Mouse (Mus musculus) midbrain, embryonic 15.5 days (tissue): ENCODE data around the gene Nab2. TPM values are rescaled to one million over a fixed set of nuclear protein-coding genes. Genes with fewer than 3 reads are reported as not detected.
"Not testable (repeated sequence)": the region's sequence is repeated elsewhere in the genome, so short reads cannot be mapped to it uniquely, and the experiment has no call there.

ENCODE experiments used
- ATAC-seq: fragments of 200-750 bp; cut with Nextera tagmentation; replicated peaks from 2 replicates; pipeline ENCODE4 v1.8.0; 2017; ENCODE audit warnings: moderate TSS enrichment
- H3K27ac ChIP-seq: fragments of 300-500 bp; sonication (generic); 2 replicates; pipeline ENCODE4 v1.5.1; 2015; ENCODE audit warnings: mild to moderate bottlenecking, inconsistent platforms
- H3K27me3 ChIP-seq: fragments of 300-500 bp; sonication (generic); replicated peaks from 2 replicates; pipeline ENCODE4 v1.6.1; 2015; ENCODE audit warnings: inconsistent platforms
- H3K36me3 ChIP-seq: fragments of 300-500 bp; sonication (generic); replicated peaks from 2 replicates; pipeline ENCODE4 v1.6.1; 2015; ENCODE audit warnings: inconsistent platforms
- H3K4me1 ChIP-seq: fragments of 300-500 bp; sonication (generic); 2 replicates; pipeline ENCODE4 v1.6.1; 2015; ENCODE audit warnings: inconsistent platforms
- H3K4me2 ChIP-seq: fragments of 300-500 bp; sonication (generic); 2 replicates; pipeline ENCODE4 v1.6.1; 2015; ENCODE audit warnings: inconsistent platforms, mild to moderate bottlenecking, moderate library complexity
- H3K4me3 ChIP-seq: fragments of 300-500 bp; sonication (generic); 2 replicates; pipeline ENCODE4 v1.5.1; 2015; ENCODE audit warnings: mild to moderate bottlenecking, inconsistent platforms
- H3K9ac ChIP-seq: fragments of 300-500 bp; sonication (generic); 2 replicates; pipeline ENCODE4 v1.6.1; 2015; ENCODE audit warnings: mild to moderate bottlenecking, inconsistent platforms
- H3K9me3 ChIP-seq: fragments of 300-500 bp; sonication (generic); 2 replicates; pipeline ENCODE4 v1.6.1; 2016; ENCODE audit warnings: inconsistent platforms
- WGBS: fragments of 180-500 bp; shearing (Covaris S2); methylation state at CpG from one replicate; pipeline ENCODE4 v1.1.7; 2015; ENCODE audit warnings: mixed read lengths; 5-methylcytosine and 5-hydroxymethylcytosine counted together
- polyA plus RNA-seq: library from polyadenylated mRNA; unstranded; fragments of >200 nt; fragmentation: Nextera tagmentation; extraction: Ambion mirVana; gene quantifications from 2 replicates; pipeline ENCODE4 v1.2.1, GENCODE M21; 2015

The Nab2 gene
- polyA plus RNA-seq, 1 experiment from 2014 or later: 1.9 TPM

DNA sequence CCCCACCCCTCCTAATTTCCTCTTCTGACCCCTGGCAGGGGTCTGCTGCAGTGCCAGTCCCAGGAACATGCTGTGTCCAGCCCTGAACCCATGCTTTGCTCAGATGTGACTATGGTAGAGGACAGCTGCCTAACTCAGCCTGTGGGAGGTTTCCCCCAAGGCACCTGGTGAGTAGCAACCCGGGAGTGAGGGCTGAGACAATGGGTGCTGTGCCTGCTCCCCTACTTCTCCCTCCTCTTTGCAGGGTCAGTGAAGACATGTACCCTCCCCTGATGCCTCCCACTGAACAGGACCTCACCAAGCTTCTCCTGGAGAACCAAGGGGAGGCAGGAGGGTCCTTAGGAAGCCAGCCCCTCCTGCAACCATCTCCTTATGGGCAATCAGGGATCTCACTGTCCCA lies 8.8 kb downstream of the Nab2 start:
- Histone ChIP-seq H3K9ac (no peak overlapping the region), H3K4me2 (no peak overlapping the region), H3K4me3 (no peak overlapping the region), H3K36me3 (no peaks in the 10 kb centered on the region), H3K27me3 (peaks cover 45% of the 10 kb centered on the region), H3K9me3 (no peaks in the 10 kb centered on the region), H3K27ac (no peak overlapping the region), H3K4me1 (peaks cover 16% of the 10 kb centered on the region)
- WGBS: 45% methylated on average over 1 of the region's 1 CpGs
- no peak for ATAC-seq

DNA sequence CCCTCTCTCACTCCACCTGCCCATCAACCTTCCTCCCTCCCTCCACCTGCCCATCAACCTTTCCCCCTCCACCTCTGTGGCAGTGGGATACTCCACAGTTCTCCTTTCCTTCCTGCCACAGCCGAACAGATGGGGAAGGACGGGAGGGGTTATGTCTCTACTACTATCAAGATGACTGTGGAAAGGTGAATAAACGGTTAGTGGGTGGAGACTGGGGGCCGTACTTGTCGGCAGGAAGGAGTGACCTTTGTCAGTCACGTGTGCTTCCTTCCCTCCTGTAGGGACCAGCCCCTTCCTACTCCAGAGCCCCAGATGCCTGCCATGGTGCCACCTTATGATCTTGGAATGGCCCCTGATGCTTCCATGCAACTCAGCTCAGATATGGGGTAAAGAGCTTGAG lies 10.3 kb downstream of the Nab2 start:
- Histone ChIP-seq H3K9me3 (no peaks in the 10 kb centered on the region), H3K27me3 (peaks cover 30% of the 10 kb centered on the region), H3K27ac (no peak overlapping the region), H3K36me3 (no peaks in the 10 kb centered on the region), H3K4me3 (no peak overlapping the region), H3K4me1 (peaks cover 16% of the 10 kb centered on the region), H3K4me2 (no peak overlapping the region), H3K9ac (no peak overlapping the region)
- no peak for ATAC-seq
- 20% methylated on average over 6 of the region's 6 CpGs for WGBS

DNA sequence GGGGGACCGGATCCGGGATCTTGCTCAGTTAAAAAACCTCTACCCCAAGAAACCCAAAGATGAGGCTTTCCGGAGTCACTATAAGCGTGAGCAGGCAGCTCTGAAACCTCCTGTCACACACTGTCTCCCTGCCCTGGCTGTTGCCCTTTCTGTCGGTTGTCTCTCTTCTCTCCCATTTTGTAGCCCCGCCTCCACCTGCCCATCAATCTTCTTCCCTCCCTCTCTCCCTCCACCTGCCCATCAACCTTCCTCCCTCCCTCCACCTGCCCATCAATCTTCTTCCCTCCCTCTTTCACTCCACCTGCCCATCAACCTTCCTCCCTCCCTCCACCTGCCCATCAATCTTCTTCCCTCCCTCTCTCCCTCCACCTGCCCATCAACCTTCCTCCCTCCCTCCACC lies 10.8 kb downstream of the Nab2 start:
- H3K4me1 ChIP-seq: peaks cover 12% of the 10 kb centered on the region
- not testable (repeated sequence) for H3K4me2 ChIP-seq, H3K4me3 ChIP-seq, ATAC-seq, H3K9me3 ChIP-seq, H3K9ac ChIP-seq, H3K27ac ChIP-seq, H3K36me3 ChIP-seq
- WGBS: 50% methylated on average over 6 of the region's 6 CpGs
- H3K27me3 ChIP-seq: peaks cover 26% of the 10 kb centered on the region

DNA sequence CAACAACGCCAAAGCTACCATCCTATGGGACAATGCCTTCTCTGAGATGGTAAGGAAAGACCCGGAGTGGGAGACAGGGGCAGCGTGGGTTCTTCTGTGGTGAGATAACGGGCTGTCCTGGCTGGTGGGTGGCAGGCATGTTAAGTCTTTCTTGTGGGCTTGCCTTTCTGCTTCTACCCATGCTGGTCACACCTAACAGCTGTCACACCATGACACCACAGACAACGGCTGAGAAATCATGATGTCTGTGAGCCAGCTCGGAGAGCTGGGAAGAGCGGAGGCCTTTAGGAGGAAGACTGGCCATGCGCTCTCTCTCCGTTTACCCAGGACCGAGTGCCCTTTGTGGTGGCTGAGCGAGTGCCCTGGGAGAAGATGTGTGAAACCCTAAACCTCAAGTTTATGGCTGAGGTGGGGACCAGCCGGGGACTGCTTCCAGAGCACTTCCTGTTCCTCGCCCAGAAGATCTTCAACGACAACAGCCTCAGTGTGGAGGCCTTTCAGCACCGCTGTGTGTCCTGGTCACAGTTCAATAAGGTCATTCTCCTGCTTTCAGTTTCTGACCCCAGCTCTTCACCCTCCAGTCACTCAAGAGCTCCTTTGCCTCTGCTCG lies 13.3 kb downstream of the Nab2 start:
- no peak overlapping the region for H3K9ac ChIP-seq
- no peak overlapping the region for H3K27ac ChIP-seq
- no peaks in the 10 kb centered on the region for H3K36me3 ChIP-seq
- no peaks in the 10 kb centered on the region for H3K4me1 ChIP-seq
- no peak overlapping the region for H3K4me2 ChIP-seq
- peaks cover 1% of the 10 kb centered on the region; the same call in 1 of the 2 replicates for H3K27me3 ChIP-seq
- 80% methylated on average over 16 of the region's 16 CpGs for WGBS
- H3K4me3 ChIP-seq: no peak overlapping the region
- ATAC-seq: no peak
- no peaks in the 10 kb centered on the region for H3K9me3 ChIP-seq

DNA sequence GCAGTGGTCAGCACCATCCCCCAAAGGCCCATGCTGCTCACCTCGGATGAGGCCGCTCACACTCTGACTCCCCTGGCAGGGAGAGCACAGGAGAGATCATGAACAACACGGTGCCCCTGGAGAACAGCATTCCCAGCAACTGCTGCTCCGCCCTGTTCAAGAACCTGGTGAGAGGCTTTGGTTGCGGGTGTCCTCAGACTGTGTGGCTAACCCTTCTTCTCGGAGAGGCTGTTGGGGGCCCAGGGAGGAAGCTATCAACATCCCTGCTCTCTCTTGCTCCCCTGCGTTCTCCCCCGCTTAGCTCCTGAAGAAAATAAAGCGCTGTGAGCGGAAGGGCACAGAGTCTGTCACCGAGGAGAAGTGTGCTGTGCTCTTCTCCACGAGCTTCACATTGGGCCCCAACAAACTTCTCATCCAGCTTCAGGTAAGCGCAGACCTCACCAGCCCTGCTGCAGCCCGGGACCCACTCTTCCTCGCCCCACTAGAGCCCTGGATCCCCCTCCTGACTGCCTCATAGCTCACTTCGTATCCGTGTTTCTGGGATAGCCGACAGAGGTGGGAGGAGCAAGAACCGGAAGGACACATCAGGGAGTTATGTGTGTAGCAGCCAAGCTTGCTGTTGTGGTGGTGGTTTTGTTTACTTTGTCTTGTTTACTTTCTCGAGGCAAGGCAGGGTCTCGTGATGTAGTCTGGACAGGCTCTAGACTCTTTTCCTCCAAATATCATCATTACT lies 15.3 kb downstream of the Nab2 start:
- Histone ChIP-seq H3K36me3 (no peaks in the 10 kb centered on the region), H3K4me2 (no peak overlapping the region), H3K27me3 (no peaks in the 10 kb centered on the region), H3K27ac (no peak overlapping the region), H3K4me3 (peak overlapping the region; percentile 10; the same call in 1 of the 2 replicates), H3K9me3 (no peaks in the 10 kb centered on the region), H3K9ac (no peak overlapping the region), H3K4me1 (no peaks in the 10 kb centered on the region)
- no peak for ATAC-seq
- 52% methylated on average over 21 of the region's 21 CpGs for WGBS

DNA sequence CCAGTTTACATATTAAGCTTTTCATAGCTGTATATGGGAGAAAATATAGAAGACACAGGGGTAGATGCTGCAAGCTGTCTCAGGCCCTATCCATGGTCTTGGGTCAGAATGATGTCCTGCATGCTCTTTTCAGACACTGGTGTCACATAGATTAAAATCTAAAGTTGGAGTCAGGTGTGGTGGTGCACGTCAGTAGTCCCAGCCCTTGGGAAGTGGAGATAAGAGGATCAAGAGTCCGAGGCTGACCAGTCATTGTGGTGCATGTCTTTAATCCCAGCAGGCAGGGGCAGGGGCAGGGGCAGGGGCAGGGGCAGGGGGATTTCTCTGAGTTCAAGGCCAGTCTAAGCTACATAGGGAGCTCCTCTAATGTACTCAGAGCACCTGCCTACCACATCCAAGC lies 22.6 kb downstream of the Nab2 start:
- no peaks in the 10 kb centered on the region for H3K9me3 ChIP-seq
- no peak overlapping the region for H3K4me3 ChIP-seq
- no peaks in the 10 kb centered on the region for H3K36me3 ChIP-seq
- H3K27ac ChIP-seq: no peak overlapping the region
- peaks cover 28% of the 10 kb centered on the region for H3K27me3 ChIP-seq
- WGBS: 28% methylated on average over 2 of the region's 2 CpGs
- ATAC-seq: no peak
- H3K4me2 ChIP-seq: no peak overlapping the region
- H3K4me1 ChIP-seq: peaks cover 20% of the 10 kb centered on the region
- no peak overlapping the region for H3K9ac ChIP-seq

DNA sequence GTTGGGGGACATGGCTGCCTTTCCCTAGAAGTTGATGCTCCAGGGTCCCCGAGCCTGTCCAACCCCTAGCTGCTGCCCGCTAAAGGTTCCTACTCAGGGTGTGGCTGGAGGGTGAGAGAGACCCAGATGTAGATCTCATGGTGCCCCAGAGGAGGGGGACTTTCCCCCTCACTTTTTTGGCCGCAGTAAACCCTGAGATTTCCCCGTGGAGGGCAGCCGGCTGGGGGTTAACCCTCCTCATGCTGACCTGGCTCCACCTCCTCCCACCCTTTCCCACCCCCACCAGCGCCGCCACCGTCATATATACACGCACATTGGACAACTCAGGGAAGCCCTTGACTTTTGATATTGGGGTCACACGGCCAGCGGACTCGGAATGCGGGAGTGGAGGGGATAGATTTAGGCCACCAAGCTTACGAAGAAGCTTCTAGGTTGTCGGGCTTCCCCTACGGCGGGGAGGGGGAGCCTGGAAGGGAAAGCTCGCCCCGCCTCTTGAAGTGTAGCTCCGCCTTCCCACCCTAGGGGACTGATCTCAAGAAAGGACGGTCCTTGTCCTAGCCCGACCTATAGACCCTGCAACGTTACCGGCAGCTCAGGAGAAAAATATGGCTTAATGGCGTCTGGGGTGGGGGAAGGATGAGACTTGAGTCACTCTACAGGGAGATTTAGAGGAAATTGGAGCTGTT lies 24.7 kb downstream of the Nab2 start:
- 2% methylated on average over 25 of the region's 25 CpGs for WGBS

DNA sequence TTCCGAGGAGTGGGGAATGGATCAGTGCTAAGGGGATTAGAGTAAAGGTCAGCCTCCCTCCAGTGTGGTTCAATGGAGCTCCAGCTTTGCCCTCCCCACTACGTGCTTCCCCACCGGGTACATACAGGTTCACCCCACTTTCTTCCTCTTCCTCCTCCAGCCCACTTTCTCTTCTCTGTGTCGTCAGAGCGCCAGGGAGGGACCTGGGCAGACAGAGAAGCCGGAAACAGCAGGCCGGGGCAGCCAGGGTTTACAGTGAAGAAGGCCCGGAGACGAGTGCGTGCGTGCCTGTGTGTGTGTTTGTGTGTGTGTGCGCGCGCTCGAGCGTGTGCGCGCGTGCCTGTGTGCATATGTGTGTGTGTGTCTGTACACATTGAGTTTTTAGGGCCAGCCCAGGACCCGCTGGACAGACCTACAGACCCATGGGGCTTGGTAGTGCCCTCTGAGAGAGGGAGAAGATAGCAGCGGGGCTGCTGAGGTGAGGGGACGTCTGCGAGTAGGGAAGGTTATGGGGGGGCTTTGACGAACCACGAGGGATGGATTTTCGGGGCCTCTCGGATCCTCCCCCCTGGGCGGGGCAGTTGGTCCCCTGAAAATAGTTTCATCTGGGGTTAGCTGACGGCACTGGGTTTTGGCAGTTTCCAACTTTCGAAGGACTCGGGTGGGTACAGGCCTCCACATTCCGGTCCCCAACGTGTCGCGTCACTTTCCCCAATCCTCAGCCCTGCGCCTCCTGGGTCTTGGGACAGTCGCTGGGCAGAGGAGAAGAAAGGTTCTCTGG lies 25.4 kb downstream of the Nab2 start, which contains the start of gene Stat6:
TSS of gene Stat6 (plus strand) at position 215 of the 781 bp plus-strand sequence.
- Histone ChIP-seq H3K27ac (0 out of 2 replicates have a peak within 1 kb of the TSS, but pooled peaks have one; percentile 38), H3K4me1 (peaks cover 20% of the 10 kb centered on the region)
- 6% methylated on average over 37 of the region's 37 CpGs for WGBS

More for the DNA sequence above, 24.7 kb downstream of the Nab2 start:
- Histone ChIP-seq H3K4me3 (peak overlapping the region; percentile 32), H3K4me2 (peak overlapping the region; percentile 50), H3K36me3 (no peaks in the 10 kb centered on the region), H3K9me3 (no peaks in the 10 kb centered on the region), H3K27ac (no peak overlapping the region), H3K4me1 (peaks cover 20% of the 10 kb centered on the region), H3K27me3 (peaks cover 28% of the 10 kb centered on the region), H3K9ac (peak overlapping the region; percentile 12; the same call in 1 of the 2 replicates)
- 0 out of 2 replicates have a peak, but pooled peaks have one; percentile 30 for ATAC-seq

DNA sequence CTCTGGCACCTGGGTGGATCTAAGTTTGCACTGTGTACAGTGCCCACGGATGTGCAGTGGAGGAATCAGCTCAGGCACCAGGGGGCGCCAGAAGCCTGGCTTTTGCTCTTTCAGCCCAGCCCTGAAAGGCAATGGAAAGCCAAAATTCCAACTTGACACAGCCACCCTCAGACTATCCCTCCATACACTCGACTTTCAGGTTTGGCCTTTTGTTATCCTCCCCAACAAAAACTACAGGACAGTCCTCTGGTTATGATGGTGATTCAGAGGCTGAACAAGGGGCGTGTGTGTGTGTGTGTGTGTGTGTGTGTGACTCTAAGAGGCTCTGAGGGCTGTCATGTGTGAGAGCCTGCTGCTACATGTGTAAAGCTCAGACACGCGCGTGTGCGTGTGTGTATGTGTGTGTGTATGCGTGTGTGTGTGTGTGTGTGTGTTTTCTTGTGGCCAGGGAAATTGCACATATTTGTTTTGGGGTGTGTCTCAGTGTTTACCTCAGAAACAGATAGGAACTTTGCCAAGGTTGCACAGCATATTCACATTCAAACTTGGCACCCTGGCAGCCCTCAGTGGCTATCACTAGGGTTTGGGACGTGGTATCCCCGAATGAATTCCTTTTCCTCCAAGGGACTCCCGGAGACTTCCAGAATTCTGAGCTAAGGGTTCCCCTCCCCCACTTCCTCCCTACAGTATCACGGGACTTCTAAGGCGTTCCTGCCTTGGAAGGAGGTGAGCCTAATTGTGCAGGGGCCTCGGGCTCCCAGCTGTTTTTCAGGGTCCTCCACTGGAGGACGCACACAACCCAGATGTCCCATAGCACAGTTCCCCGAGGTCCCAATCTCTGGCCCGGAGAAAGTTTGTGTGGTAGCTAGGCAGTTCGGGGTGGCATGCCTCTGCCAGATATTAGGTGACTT lies 26.3 kb downstream of the Nab2 start:
- peak; percentile 78 for ATAC-seq
- peak overlapping the region; percentile 32; the same call in 1 of the 2 replicates for H3K4me3 ChIP-seq
- H3K4me1 ChIP-seq: peaks cover 20% of the 10 kb centered on the region
- H3K4me2 ChIP-seq: peak overlapping the region; percentile 50
- H3K36me3 ChIP-seq: no peaks in the 10 kb centered on the region
- WGBS: 3% methylated on average over 19 of the region's 19 CpGs
- H3K9me3 ChIP-seq: no peaks in the 10 kb centered on the region
- no peak overlapping the region for H3K27ac ChIP-seq
- peaks cover 28% of the 10 kb centered on the region for H3K27me3 ChIP-seq
- H3K9ac ChIP-seq: no peak overlapping the region

More for the DNA sequence above, 25.4 kb downstream of the Nab2 start, which contains the start of gene Stat6:
- Histone ChIP-seq H3K4me2 (peak within 1 kb of the TSS; percentile 50), H3K9me3 (no peaks in the 10 kb centered on the region), H3K9ac (peak within 1 kb of the TSS; percentile 16; the same call in 1 of the 2 replicates), H3K27me3 (peaks cover 28% of the 10 kb centered on the region), H3K4me3 (peak within 1 kb of the TSS; percentile 32), H3K36me3 (no peaks in the 10 kb centered on the region)
- peak; percentile 54 for ATAC-seq

DNA sequence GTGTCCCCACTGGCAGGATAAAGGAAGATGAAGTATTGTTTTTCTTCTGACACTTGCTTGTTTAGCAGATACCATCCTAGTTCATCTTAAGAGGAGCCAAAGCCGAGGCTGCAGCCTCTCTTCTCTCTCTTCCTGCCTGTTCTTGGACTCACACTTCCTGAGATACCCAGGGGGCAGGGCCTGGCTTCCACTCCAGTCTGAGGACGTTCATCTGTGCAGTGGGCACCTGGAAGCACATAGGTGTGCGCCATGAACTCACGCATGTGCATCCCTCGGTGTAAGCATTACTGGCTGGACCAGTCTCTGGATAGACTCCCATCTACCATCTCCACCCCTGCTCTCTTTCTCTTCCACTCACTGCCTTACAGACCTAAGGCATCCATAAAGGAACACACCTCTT lies 27.9 kb downstream of the Nab2 start:
- Histone ChIP-seq H3K36me3 (no peaks in the 10 kb centered on the region), H3K9ac (no peak overlapping the region), H3K27ac (no peak overlapping the region), H3K4me1 (peaks cover 20% of the 10 kb centered on the region), H3K9me3 (no peaks in the 10 kb centered on the region), H3K4me2 (no peak overlapping the region), H3K27me3 (peaks cover 28% of the 10 kb centered on the region), H3K4me3 (no peak overlapping the region)
- WGBS: 84% methylated on average over 5 of the region's 5 CpGs
- ATAC-seq: no peak

DNA sequence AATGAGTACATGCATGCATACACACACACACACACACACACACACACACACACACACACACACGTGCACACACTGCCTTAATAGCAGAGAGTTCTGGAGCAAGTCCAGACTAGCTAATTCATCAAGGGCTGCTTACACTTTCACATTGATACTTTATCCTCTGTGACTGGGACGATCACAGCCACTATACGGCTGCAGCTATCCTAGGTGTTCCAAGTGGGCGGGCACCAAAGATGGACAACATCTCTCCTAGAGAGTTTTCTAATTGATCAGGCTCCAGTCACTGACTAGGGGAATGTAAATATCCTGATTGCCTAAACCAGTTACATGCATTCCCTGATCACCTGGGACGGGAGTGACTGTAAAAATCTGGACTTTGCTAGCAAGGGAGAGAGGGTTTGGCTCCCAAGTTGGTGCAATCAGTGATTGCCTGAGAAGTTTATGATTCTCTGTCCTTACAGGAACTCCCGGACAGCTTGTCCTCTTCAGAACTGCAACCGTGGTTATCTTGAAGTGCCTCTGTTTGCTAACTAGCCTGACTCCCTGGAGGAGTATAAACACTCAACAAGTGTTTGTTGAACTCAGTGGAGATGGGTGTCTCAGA lies 35.6 kb downstream of the Nab2 start:
- Histone ChIP-seq H3K27me3 (no peaks in the 10 kb centered on the region), H3K4me2 (no peak overlapping the region), H3K9me3 (no peaks in the 10 kb centered on the region), H3K36me3 (no peaks in the 10 kb centered on the region), H3K4me1 (no peaks in the 10 kb centered on the region), H3K4me3 (no peak overlapping the region), H3K27ac (no peak overlapping the region), H3K9ac (no peak overlapping the region)
- 82% methylated on average over 7 of the region's 7 CpGs for WGBS
- no peak for ATAC-seq
